Mouse (Mus musculus) mouse embryonic stem cell (cell line): ENCODE measurements around the gene Meiob.

Source experiments
- in situ Hi-C, 2 experiments: fragments of 300-500 bp; cut with MboI; formaldehyde crosslinking; loops; 1 replicate in 1 of 2; 3 replicates in 1 of 2; pipeline ENCODE4 v1.14.3; 2019 to 2020; ENCODE audit warnings: low sequenced_read_pairs in 2 of 2, low pct_unique_long_range_greater_than_20kb in 1 of 2, mixed read lengths in 1 of 2; ENCODE audit not compliant: unreplicated experiment in 1 of 2

The Meiob gene

GRCm38 (mm10) chr17:24817503-24817902 lies 13.4 kb downstream of the Meiob start:
- in situ Hi-C loops: no loop called here

GRCm38 (mm10) chr17:24818172-24818571 lies 14.1 kb downstream of the Meiob start:
- in situ Hi-C loops: no loop called here

- in situ Hi-C loops: no loop called here
Observed at GRCm38 (mm10) chr17:24819469-24819868, 15.4 kb downstream of the Meiob start.

- in situ Hi-C loops: no loop called here
Observed at GRCm38 (mm10) chr17:24821351-24822280, 17.5 kb downstream of the Meiob start.

- in situ Hi-C loops: no loop called here
Observed at GRCm38 (mm10) chr17:24839842-24840241, 35.8 kb downstream of the Meiob start, which contains the start of gene Hagh. Gene Hagh (plus strand): TSS chr17:24840143.

GRCm38 (mm10) chr17:24840341-24840740 lies 36.3 kb downstream of the Meiob start:
- in situ Hi-C loops: no loop called here

GRCm38 (mm10) chr17:24841133-24841532 lies 37.0 kb downstream of the Meiob start:
- in situ Hi-C loops: no loop called here

GRCm38 (mm10) chr17:24842631-24843030 lies 38.5 kb downstream of the Meiob start:
- in situ Hi-C loops: no loop called here

GRCm38 (mm10) chr17:24844525-24844924 lies 40.4 kb downstream of the Meiob start:
- in situ Hi-C loops: no loop called here

GRCm38 (mm10) chr17:24847386-24847785 lies 43.3 kb downstream of the Meiob start:
- in situ Hi-C loops: no loop called here

- in situ Hi-C loops: no loop called here
Observed at GRCm38 (mm10) chr17:24848600-24849031, 44.5 kb downstream of the Meiob start.

- in situ Hi-C loops: no loop called here
Observed at GRCm38 (mm10) chr17:24849733-24850064, 45.6 kb downstream of the Meiob start.

- in situ Hi-C loops: no loop called here
Observed at GRCm38 (mm10) chr17:24850065-24850772, 46.1 kb downstream of the Meiob start, which contains the start of gene Fahd1. Gene Fahd1 (minus strand): TSS chr17:24850364.

- in situ Hi-C loops: no loop called here
Observed at GRCm38 (mm10) chr17:24850773-24851127, 46.7 kb downstream of the Meiob start.

- in situ Hi-C loops: no loop called here
Observed at GRCm38 (mm10) chr17:24851381-24852125, 47.5 kb downstream of the Meiob start.

GRCm38 (mm10) chr17:24855838-24856464 lies 51.9 kb downstream of the Meiob start:
- in situ Hi-C loops: no loop called here

GRCm38 (mm10) chr17:24856589-24856988 lies 52.5 kb downstream of the Meiob start:
- in situ Hi-C loops: no loop called here

- in situ Hi-C loops: no loop called here
Observed at GRCm38 (mm10) chr17:24857831-24858470, 53.9 kb downstream of the Meiob start.
